Mouse (Mus musculus) adrenal gland, postnatal 14 days (tissue): ENCODE measurements around the gene Prss22. TPM values are rescaled to one million over a fixed set of nuclear protein-coding genes. Genes with fewer than 3 reads are reported as not detected.
"Not testable (repeated sequence)": the region's sequence is repeated elsewhere in the genome, so short reads cannot be mapped to it uniquely, and the experiment has no call there.

ENCODE experiments used
- DNase-seq: peaks from one replicate; pipeline ENCODE4 v3.0.0; 2021; ENCODE audit warnings: mixed read lengths
- total RNA-seq: library from RNA; stranded (reverse); gene quantifications from 2 replicates; pipeline ENCODE4 v1.2.3, GENCODE M21; 2021

Prss22 gene
- total RNA-seq, 1 experiment from 2014 or later = not detected

GRCm38 (mm10) chr17:23995421-23995820 is 2.5 kb downstream of the Prss22 start:
- no peak for DNase-seq

GRCm38 (mm10) chr17:23994667-23995066 is 3.2 kb downstream of the Prss22 start:
- DNase-seq = no peak

- DNase-seq = peak; percentile 97
Measured at GRCm38 (mm10) chr17:23993559-23994428, 4.1 kb downstream of the Prss22 start.

- DNase-seq = no peak
Measured at GRCm38 (mm10) chr17:23992789-23993553, 4.9 kb downstream of the Prss22 start.

- DNase-seq = peak; percentile 21
Measured at GRCm38 (mm10) chr17:23989802-23990201, 8.1 kb downstream of the Prss22 start.

- DNase-seq = peak; percentile 56
Measured at GRCm38 (mm10) chr17:23984989-23985388, 12.9 kb downstream of the Prss22 start.

- DNase-seq = no peak
Measured at GRCm38 (mm10) chr17:23982912-23983311, 15.0 kb downstream of the Prss22 start.

- DNase-seq = no peak
Measured at GRCm38 (mm10) chr17:23980297-23980909, 17.5 kb downstream of the Prss22 start, which contains the start of gene Prss30. Gene Prss30, minus strand, starts transcription at chr17:23980566.

- DNase-seq = no peak
Measured at GRCm38 (mm10) chr17:23979471-23979870, 18.4 kb downstream of the Prss22 start.

- no peak for DNase-seq
Measured at GRCm38 (mm10) chr17:23976665-23977064, 21.2 kb downstream of the Prss22 start.

GRCm38 (mm10) chr17:23971315-23971714 is 26.6 kb downstream of the Prss22 start:
- peak; percentile 21 for DNase-seq

GRCm38 (mm10) chr17:23969231-23969630 is 28.7 kb downstream of the Prss22 start:
- peak; percentile 84 for DNase-seq

- DNase-seq = peak; percentile 11
Measured at GRCm38 (mm10) chr17:23968780-23969179, 29.1 kb downstream of the Prss22 start.

GRCm38 (mm10) chr17:23966658-23967401 is 31.1 kb downstream of the Prss22 start:
- DNase-seq = peak; percentile 12

- no peak for DNase-seq
Measured at GRCm38 (mm10) chr17:23965805-23966425, 32.0 kb downstream of the Prss22 start.

GRCm38 (mm10) chr17:23961573-23962122 is 36.3 kb downstream of the Prss22 start:
- no peak for DNase-seq

- DNase-seq = peak; percentile 84
Measured at GRCm38 (mm10) chr17:23960084-23960738, 37.7 kb downstream of the Prss22 start.

GRCm38 (mm10) chr17:23955174-23955573 is 42.7 kb downstream of the Prss22 start, which contains the start of gene Sbpl:
Gene Sbpl, minus strand, starts transcription at chr17:23955274.
- DNase-seq = no peak

GRCm38 (mm10) chr17:23950828-23951227 is 47.1 kb downstream of the Prss22 start:
- not testable (repeated sequence) for DNase-seq

GRCm38 (mm10) chr17:23949068-23949467 is 48.8 kb downstream of the Prss22 start:
- no peak for DNase-seq
